Mouse (Mus musculus): Measurements from ENCODE around the gene Prtn3. TPM values are rescaled to one million over a fixed set of nuclear protein-coding genes. Genes with fewer than 3 reads are reported as not detected.

Gene Prtn3
- polyA plus RNA-seq, 1 experiment from 2014 or later = 1.4 TPM

- H3K4me3 ChIP-seq (ENCODE audit: control insufficient read depth in 1 of 2, insufficient read depth in 1 of 2, low read depth in 1 of 2, low read length in 2 of 2) = no peak overlapping the region
- WGBS = 97% methylated on average over 9 of the region's 9 CpGs
- H3K27me3 ChIP-seq (ENCODE audit: control insufficient read depth, insufficient read depth, low read length) = no peaks in the 10 kb centered on the region
- H3K36me3 ChIP-seq (ENCODE audit: control insufficient read depth, insufficient read depth, low read length) = peaks cover 72% of the 10 kb centered on the region
- H3K4me1 ChIP-seq (ENCODE audit: control insufficient read depth in 2 of 2, insufficient read depth in 2 of 2, low read length in 2 of 2) = peaks cover 0 to 5% of the 10 kb centered on the region in 2 experiments; a peak in 2 of 4 replicates
- H3K9ac ChIP-seq (ENCODE audit: low read length) = no peak overlapping the region
- no peak overlapping the region for H3K4me2 ChIP-seq (ENCODE audit: low read length)
- H3K27ac ChIP-seq (replicated peaks in 1 of 2; ENCODE audit: control insufficient read depth in 1 of 2, insufficient read depth in 1 of 2, low read depth in 2 of 2, low read length in 2 of 2) = no peak overlapping the region
- no peak for ATAC-seq (ENCODE audit: insufficient number of reproducible peaks, insufficient read depth, low FRiP score, low read depth)
- no peaks in the 10 kb centered on the region for H3K9me3 ChIP-seq (ENCODE audit: control insufficient read depth, low read length)
Measured at GRCm38 (mm10) chr10:79906712-79907111, 32.4 kb downstream of the Prtn3 start.

GRCm38 (mm10) chr10:79907415-79907814 is 33.1 kb downstream of the Prtn3 start:
- 95% methylated on average over 10 of the region's 10 CpGs for WGBS
- Histone ChIP-seq H3K9ac (ENCODE audit: low read length) (no peak overlapping the region), H3K4me3 (ENCODE audit: control insufficient read depth in 1 of 2, insufficient read depth in 1 of 2, low read depth in 1 of 2, low read length in 2 of 2) (no peak overlapping the region), H3K27me3 (ENCODE audit: control insufficient read depth, insufficient read depth, low read length) (no peaks in the 10 kb centered on the region), H3K27ac (replicated peaks in 1 of 2; ENCODE audit: control insufficient read depth in 1 of 2, insufficient read depth in 1 of 2, low read depth in 2 of 2, low read length in 2 of 2) (no peak overlapping the region), H3K4me1 (ENCODE audit: control insufficient read depth in 2 of 2, insufficient read depth in 2 of 2, low read length in 2 of 2) (peaks cover 0 to 5% of the 10 kb centered on the region in 2 experiments; a peak in 2 of 4 replicates), H3K4me2 (ENCODE audit: low read length) (no peak overlapping the region), H3K9me3 (ENCODE audit: control insufficient read depth, low read length) (no peaks in the 10 kb centered on the region), H3K36me3 (ENCODE audit: control insufficient read depth, insufficient read depth, low read length) (peaks cover 71% of the 10 kb centered on the region)
- no peak for ATAC-seq (ENCODE audit: insufficient number of reproducible peaks, insufficient read depth, low FRiP score, low read depth)

DNA sequence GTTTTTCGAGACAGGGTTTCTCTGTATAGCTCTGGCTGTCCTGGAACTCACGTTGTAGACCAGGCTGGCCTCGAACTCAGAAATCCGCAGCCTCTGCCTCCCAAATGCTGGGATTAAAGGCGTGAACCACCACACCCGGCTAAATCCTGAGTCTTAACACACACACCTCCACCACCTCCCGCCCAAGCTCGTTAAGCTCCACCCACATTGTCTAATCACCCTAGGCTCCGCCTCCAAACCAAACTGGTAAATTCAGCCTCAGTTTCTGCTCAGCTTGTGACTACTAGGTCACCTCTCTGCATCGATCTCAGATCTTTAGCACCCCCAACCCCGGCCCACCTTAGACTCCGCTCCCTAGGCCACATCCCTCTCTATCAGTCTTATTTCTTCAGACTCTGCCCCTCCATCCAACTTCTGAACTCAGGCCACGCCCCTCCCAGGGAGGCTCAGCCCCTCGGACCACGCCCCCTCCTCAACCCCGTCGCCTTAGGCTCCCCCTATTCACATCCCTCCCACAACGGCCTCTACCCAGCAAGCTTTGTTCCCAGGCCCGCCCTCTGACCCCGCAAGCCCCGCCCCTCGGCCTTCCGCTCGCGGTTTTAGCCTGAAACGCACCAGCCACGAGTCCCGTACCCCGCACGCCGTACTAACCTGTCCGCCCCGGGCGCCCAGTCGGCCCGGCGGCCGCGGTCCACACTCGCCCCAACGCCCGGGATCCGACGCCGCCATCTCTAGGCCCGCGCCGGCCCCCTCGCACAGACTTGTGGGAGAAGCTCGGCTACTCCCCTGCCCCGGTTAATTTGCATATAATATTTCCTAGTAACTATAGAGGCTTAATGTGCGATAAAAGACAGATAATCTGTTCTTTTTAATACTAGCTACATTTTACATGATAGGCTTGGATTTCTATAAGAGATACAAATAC is 34.2 kb downstream of the Prtn3 start, which contains the start of gene Med16:
TSS of gene Med16 (minus strand) at position 757 of the 925 bp plus-strand sequence.
- WGBS = 2% methylated on average over 52 of the region's 52 CpGs
- peaks cover 63% of the 10 kb centered on the region for H3K36me3 ChIP-seq (ENCODE audit: control insufficient read depth, insufficient read depth, low read length)

DNA sequence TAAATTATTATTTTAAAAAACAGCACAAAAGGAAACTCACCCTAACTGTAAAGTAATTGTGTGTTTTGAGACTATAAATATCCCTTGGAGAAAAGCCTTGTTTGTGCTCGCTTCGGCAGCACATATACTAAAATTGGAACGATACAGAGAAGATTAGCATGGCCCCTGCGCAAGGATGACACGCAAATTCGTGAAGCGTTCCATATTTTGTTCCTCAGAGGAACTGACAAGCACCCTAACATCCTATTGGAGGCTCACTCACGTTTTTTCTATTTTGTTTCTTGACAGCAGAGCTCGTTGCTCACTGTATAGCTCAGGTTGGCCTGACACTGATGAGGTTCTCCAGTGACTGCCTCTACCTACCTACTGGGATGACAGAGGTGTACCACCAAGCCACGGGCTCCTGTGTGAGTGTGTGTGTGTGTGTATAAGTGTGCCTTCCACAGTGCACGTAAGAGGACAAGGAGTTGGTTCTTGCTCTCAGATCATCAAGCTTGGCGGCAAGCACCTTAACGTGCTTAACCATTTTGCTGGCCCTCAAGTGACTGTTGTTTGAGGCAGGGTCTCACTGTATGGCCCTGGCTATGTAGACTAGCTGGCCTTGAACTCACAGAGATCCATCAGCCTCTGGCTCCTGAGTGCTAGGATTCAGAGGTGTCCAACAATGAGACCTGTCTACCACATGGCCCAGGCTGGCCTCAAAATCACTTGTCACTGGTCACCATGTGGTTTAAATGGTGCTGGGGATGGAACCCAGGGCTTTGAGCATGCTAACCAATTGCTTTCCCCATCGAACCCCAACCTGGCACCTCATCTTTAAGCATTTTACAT is 35.0 kb downstream of the Prtn3 start:
- Histone ChIP-seq H3K36me3 (ENCODE audit: control insufficient read depth, insufficient read depth, low read length) (peaks cover 57% of the 10 kb centered on the region), H3K4me1 (ENCODE audit: control insufficient read depth in 2 of 2, insufficient read depth in 2 of 2, low read length in 2 of 2) (peaks cover 2 to 10% of the 10 kb centered on the region in 2 experiments; a peak in 2 of 4 replicates), H3K27ac (replicated peaks in 1 of 2; ENCODE audit: control insufficient read depth in 1 of 2, insufficient read depth in 1 of 2, low read depth in 2 of 2, low read length in 2 of 2) (peak overlapping the region; percentile 6 to 30; a peak in 3 of 4 replicates), H3K27me3 (ENCODE audit: control insufficient read depth, insufficient read depth, low read length) (no peaks in the 10 kb centered on the region), H3K9ac (ENCODE audit: low read length) (peak overlapping the region; percentile 92), H3K9me3 (ENCODE audit: control insufficient read depth, low read length) (no peaks in the 10 kb centered on the region), H3K4me2 (ENCODE audit: low read length) (peak overlapping the region; percentile 63), H3K4me3 (ENCODE audit: control insufficient read depth in 1 of 2, insufficient read depth in 1 of 2, low read depth in 1 of 2, low read length in 2 of 2) (peak overlapping the region in 1 of 2 experiments; percentile 72; a peak in 2 of 4 replicates)
- 23% methylated on average over 14 of the region's 14 CpGs for WGBS
- ATAC-seq (ENCODE audit: insufficient number of reproducible peaks, insufficient read depth, low FRiP score, low read depth) = no peak; the same call in 1 of the 2 replicates

More for the DNA sequence above, 34.2 kb downstream of the Prtn3 start, which contains the start of gene Med16:
- H3K4me2 ChIP-seq (ENCODE audit: low read length) = peak within 1 kb of the TSS; percentile 63
- H3K4me1 ChIP-seq (ENCODE audit: control insufficient read depth in 2 of 2, insufficient read depth in 2 of 2, low read length in 2 of 2) = peaks cover 0 to 5% of the 10 kb centered on the region in 2 experiments; a peak in 2 of 4 replicates
- H3K27ac ChIP-seq (replicated peaks in 1 of 2; ENCODE audit: control insufficient read depth in 1 of 2, insufficient read depth in 1 of 2, low read depth in 2 of 2, low read length in 2 of 2) = peak within 1 kb of the TSS; percentile 94 to 97
- no peaks in the 10 kb centered on the region for H3K9me3 ChIP-seq (ENCODE audit: control insufficient read depth, low read length)
- peak within 1 kb of the TSS; percentile 92 for H3K9ac ChIP-seq (ENCODE audit: low read length)
- no peaks in the 10 kb centered on the region for H3K27me3 ChIP-seq (ENCODE audit: control insufficient read depth, insufficient read depth, low read length)
- ATAC-seq (ENCODE audit: insufficient number of reproducible peaks, insufficient read depth, low FRiP score, low read depth) = peak; percentile 95
- H3K4me3 ChIP-seq (ENCODE audit: control insufficient read depth in 1 of 2, insufficient read depth in 1 of 2, low read depth in 1 of 2, low read length in 2 of 2) = peak within 1 kb of the TSS; percentile 72 to 89

DNA sequence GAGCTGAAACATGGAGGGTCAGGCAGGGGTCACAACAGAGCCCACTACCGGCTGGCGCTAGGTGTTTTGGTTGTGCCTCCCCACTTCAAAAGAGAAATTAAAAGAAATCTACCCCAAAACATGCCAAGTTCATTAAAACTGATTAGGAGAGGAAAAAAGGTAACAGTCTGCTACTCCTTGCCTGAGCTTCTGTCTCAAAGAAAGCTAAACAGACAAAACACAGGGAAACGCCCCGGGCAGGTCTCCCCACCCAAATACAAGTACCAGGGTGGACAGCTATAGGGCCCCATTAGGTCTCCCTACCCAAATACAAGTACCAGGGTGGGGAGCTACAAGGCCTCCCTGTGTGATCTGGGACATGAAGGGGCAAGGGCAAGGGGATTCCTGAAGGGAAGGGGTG is 36.3 kb downstream of the Prtn3 start, which contains the start of gene Gm26602:
TSS of gene Gm26602 (plus strand) at position 301 of the 400 bp plus-strand sequence.
- no peaks in the 10 kb centered on the region for H3K27me3 ChIP-seq (ENCODE audit: control insufficient read depth, insufficient read depth, low read length)
- no peak within 1 kb of the TSS for H3K27ac ChIP-seq (replicated peaks in 1 of 2; ENCODE audit: control insufficient read depth in 1 of 2, insufficient read depth in 1 of 2, low read depth in 2 of 2, low read length in 2 of 2)
- no peak within 1 kb of the TSS for H3K9ac ChIP-seq (ENCODE audit: low read length)
- WGBS = 94% methylated on average over 4 of the region's 4 CpGs
- ATAC-seq (ENCODE audit: insufficient number of reproducible peaks, insufficient read depth, low FRiP score, low read depth) = no peak
- no peaks in the 10 kb centered on the region for H3K9me3 ChIP-seq (ENCODE audit: control insufficient read depth, low read length)
- H3K4me3 ChIP-seq (ENCODE audit: control insufficient read depth in 1 of 2, insufficient read depth in 1 of 2, low read depth in 1 of 2, low read length in 2 of 2) = no peak within 1 kb of the TSS
- H3K4me1 ChIP-seq (ENCODE audit: control insufficient read depth in 2 of 2, insufficient read depth in 2 of 2, low read length in 2 of 2) = peaks cover 5 to 15% of the 10 kb centered on the region in 2 experiments; a peak in 3 of 4 replicates
- H3K4me2 ChIP-seq (ENCODE audit: low read length) = no peak within 1 kb of the TSS
- peaks cover 44% of the 10 kb centered on the region for H3K36me3 ChIP-seq (ENCODE audit: control insufficient read depth, insufficient read depth, low read length)

GRCm38 (mm10) chr10:79912412-79912811 is 38.1 kb downstream of the Prtn3 start:
- Histone ChIP-seq H3K4me1 (ENCODE audit: control insufficient read depth in 2 of 2, insufficient read depth in 2 of 2, low read length in 2 of 2) (peaks cover 9 to 25% of the 10 kb centered on the region in 2 experiments), H3K27ac (replicated peaks in 1 of 2; ENCODE audit: control insufficient read depth in 1 of 2, insufficient read depth in 1 of 2, low read depth in 2 of 2, low read length in 2 of 2) (no peak overlapping the region), H3K4me3 (ENCODE audit: control insufficient read depth in 1 of 2, insufficient read depth in 1 of 2, low read depth in 1 of 2, low read length in 2 of 2) (no peak overlapping the region), H3K9me3 (ENCODE audit: control insufficient read depth, low read length) (no peaks in the 10 kb centered on the region), H3K27me3 (ENCODE audit: control insufficient read depth, insufficient read depth, low read length) (peaks cover 2% of the 10 kb centered on the region; the same call in 1 of the 2 replicates), H3K4me2 (ENCODE audit: low read length) (no peak overlapping the region), H3K36me3 (ENCODE audit: control insufficient read depth, insufficient read depth, low read length) (peaks cover 26% of the 10 kb centered on the region), H3K9ac (ENCODE audit: low read length) (no peak overlapping the region)
- 70% methylated on average over 20 of the region's 20 CpGs for WGBS
- no peak for ATAC-seq (ENCODE audit: insufficient number of reproducible peaks, insufficient read depth, low FRiP score, low read depth)
